Mouse (Mus musculus) liver, embryonic 14.5 days (tissue): ENCODE data around the gene Exph5. TPM values are rescaled to one million over a fixed set of nuclear protein-coding genes. Genes with fewer than 3 reads are reported as not detected.
A peak's percentile ranks its signal among the peaks of the same experiment; 100 is the strongest.

Source experiments
- ATAC-seq: fragments of 200-750 bp; cut with Nextera tagmentation; 2 replicates; pipeline ENCODE4 v1.8.0; 2017; ENCODE audit warnings: moderate number of reproducible peaks, mild to moderate bottlenecking, moderate library complexity; ENCODE audit not compliant: insufficient read depth
- DNase-seq, 3 experiments: peaks; one replicate each; pipeline ENCODE4 v3.0.0-alpha.2; 2012 to 2013; ENCODE audit warnings: low read depth in 3 of 3, low spot score in 3 of 3
- H3K27ac ChIP-seq: fragments of 300-500 bp; sonication (generic); 2 replicates; pipeline ENCODE4 v1.5.1; 2014; ENCODE audit warnings: moderate library complexity, mild to moderate bottlenecking, control low read depth, inconsistent platforms
- H3K27me3 ChIP-seq: fragments of 300-500 bp; sonication (generic); 2 replicates; pipeline ENCODE4 v1.6.1; 2014; ENCODE audit warnings: mild to moderate bottlenecking, low read length, moderate library complexity; ENCODE audit not compliant: control insufficient read depth, insufficient read depth
- H3K36me3 ChIP-seq: fragments of 300-500 bp; sonication (generic); replicated peaks from 2 replicates; pipeline ENCODE4 v1.6.1; 2014; ENCODE audit warnings: low read depth; ENCODE audit not compliant: control insufficient read depth, insufficient read depth
- H3K4me1 ChIP-seq, 2 experiments: fragments of 200-500 bp in 1 of 2; fragments of 300-500 bp in 1 of 2; sonication (generic) in 1 of 2; replicated peaks; 2 replicates each; pipeline ENCODE4 v1.6.1; 2012 to 2014; ENCODE audit warnings: antibody characterized with exemption in 1 of 2, inconsistent platforms in 1 of 2, low read length in 1 of 2; ENCODE audit not compliant: control insufficient read depth in 2 of 2, insufficient read depth in 2 of 2
- H3K4me2 ChIP-seq: fragments of 300-500 bp; sonication (generic); 2 replicates; pipeline ENCODE4 v1.6.1; 2014; ENCODE audit warnings: low read depth, mild to moderate bottlenecking, control low read depth, moderate library complexity
- H3K4me3 ChIP-seq, 2 experiments: fragments of 200-500 bp in 1 of 2; fragments of 300-500 bp in 1 of 2; sonication (generic) in 1 of 2; 2 replicates each; pipeline ENCODE4 v1.5.1; 2012 to 2014; ENCODE audit warnings: low read depth in 2 of 2, low read length in 2 of 2, mild to moderate bottlenecking in 2 of 2, control low read depth in 1 of 2, inconsistent platforms in 1 of 2, moderate library complexity in 1 of 2; ENCODE audit not compliant: insufficient read depth in 1 of 2
- H3K9ac ChIP-seq: fragments of 300-500 bp; sonication (generic); replicated peaks from 2 replicates; pipeline ENCODE4 v1.6.1; 2014; ENCODE audit warnings: mild to moderate bottlenecking, control low read depth, moderate library complexity
- H3K9me3 ChIP-seq: fragments of 300-500 bp; sonication (generic); 2 replicates; pipeline ENCODE4 v1.6.1; 2016; ENCODE audit warnings: low read length, mixed read lengths; ENCODE audit not compliant: control insufficient read depth
- CTCF ChIP-seq: IDR thresholded peaks from 2 replicates; pipeline ENCODE4 v1.5.1; 2016; ENCODE audit warnings: antibody characterized with exemption, low read depth, control low read depth
- EP300 ChIP-seq: IDR thresholded peaks from 2 replicates; pipeline ENCODE4 v1.6.1; 2016; ENCODE audit warnings: antibody characterized with exemption, low read depth
- WGBS: fragments of 180-500 bp; shearing (Covaris S2); extraction: QIAGEN DNeasy Blood & Tissue Kit; methylation state at CpG from one replicate; pipeline ENCODE4 v1.1.7; 2014; ENCODE audit not compliant: insufficient replicate concordance; 5-methylcytosine and 5-hydroxymethylcytosine counted together
- polyA plus RNA-seq, 2 experiments: library from polyadenylated mRNA; depleted of rRNA in 1 of 2; stranded (reverse) in 1 of 2; unstranded in 1 of 2; fragments of >200 nt; fragmentation: Nextera tagmentation in 1 of 2; extraction: Ambion mirVana in 1 of 2; gene quantifications; 2 replicates each; pipeline versions ENCODE4 v1.2.1 to v1.2.3; 2012 to 2014

Exph5 gene
- polyA plus RNA-seq, 2 experiments: 0.13 to 0.37 TPM

DNA sequence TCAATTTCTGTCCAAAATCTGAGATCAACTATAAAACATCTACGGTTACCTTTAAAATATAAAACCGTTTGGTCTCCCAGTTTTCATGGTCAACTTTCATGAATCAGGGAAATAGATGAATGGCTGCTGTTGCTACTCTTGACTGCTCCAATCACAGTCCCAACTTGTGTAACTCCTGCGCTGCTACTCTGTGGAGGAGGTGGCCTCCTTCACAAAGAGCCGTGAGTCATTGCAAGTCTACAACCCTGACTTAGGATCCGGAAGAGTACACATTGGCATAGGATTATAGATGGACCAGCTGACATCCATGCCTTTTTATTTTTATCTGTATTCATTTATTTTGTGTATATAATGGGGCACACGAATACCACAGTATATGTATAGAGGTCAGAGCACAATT is 50.4 kb downstream of the Exph5 start:
- TF ChIP-seq CTCF (no peak), EP300 (no peak)
- Histone ChIP-seq H3K27ac (no peak overlapping the region), H3K9me3 (no peaks in the 10 kb centered on the region), H3K4me1 (peaks cover 0 to 2% of the 10 kb centered on the region in 2 experiments; a peak in 1 of 4 replicates), H3K9ac (no peak overlapping the region), H3K36me3 (no peaks in the 10 kb centered on the region), H3K27me3 (no peaks in the 10 kb centered on the region), H3K4me3 (no peak overlapping the region), H3K4me2 (no peak overlapping the region)
- DNase-seq: no peak
- WGBS: 65% methylated on average over 6 of the region's 6 CpGs
- no peak for ATAC-seq

GRCm38 (mm10) chr9:53353161-53353560 is 51.7 kb downstream of the Exph5 start:
- Histone ChIP-seq H3K9ac (no peak overlapping the region), H3K4me3 (no peak overlapping the region), H3K4me1 (peaks cover 0 to 4% of the 10 kb centered on the region in 2 experiments; a peak in 1 of 4 replicates), H3K9me3 (no peaks in the 10 kb centered on the region), H3K4me2 (no peak overlapping the region), H3K36me3 (no peaks in the 10 kb centered on the region), H3K27ac (no peak overlapping the region), H3K27me3 (no peaks in the 10 kb centered on the region)
- no peak for ATAC-seq
- no peak for DNase-seq
- 72% methylated on average over 5 of the region's 5 CpGs for WGBS
- TF ChIP-seq CTCF (no peak), EP300 (no peak)

- TF ChIP-seq CTCF (no peak), EP300 (no peak)
- H3K27ac ChIP-seq: no peak overlapping the region; the same call in none of the 2 replicates
- no peak overlapping the region for H3K9ac ChIP-seq
- ATAC-seq (peak; percentile 75), DNase-seq (peak in 2 of 3 experiments; percentile 20 to 23)
- no peaks in the 10 kb centered on the region for H3K9me3 ChIP-seq
- no peaks in the 10 kb centered on the region for H3K36me3 ChIP-seq
- no peaks in the 10 kb centered on the region for H3K27me3 ChIP-seq
- H3K4me3 ChIP-seq: no peak overlapping the region; a peak in 1 of 4 replicates
- WGBS: 34% methylated on average over 14 of the region's 14 CpGs
- H3K4me2 ChIP-seq: peak overlapping the region; percentile 28
- H3K4me1 ChIP-seq: peaks cover 0 to 4% of the 10 kb centered on the region in 2 experiments; a peak in 1 of 4 replicates
Measured at GRCm38 (mm10) chr9:53356219-53357155, 55.0 kb downstream of the Exph5 start.

DNA sequence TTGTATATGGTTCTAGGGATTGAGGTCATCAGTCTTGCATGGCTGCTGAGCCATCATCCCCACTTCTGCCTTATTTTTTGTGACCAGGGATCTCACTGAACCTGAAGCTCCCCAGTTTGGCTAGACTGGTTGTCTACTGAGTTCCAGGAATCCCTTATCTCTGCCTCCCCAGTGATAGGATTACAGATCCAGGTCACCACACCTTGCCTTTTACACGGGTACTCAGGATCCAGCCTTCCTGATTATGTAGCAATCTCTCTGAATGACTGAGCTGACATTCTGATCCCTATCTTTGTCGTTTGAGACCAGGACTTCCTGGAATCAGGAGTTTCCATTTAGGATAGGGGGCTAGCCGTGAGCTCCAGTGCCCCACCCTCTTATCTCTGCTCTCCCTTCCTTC is 69.9 kb downstream of the Exph5 start:
- no peaks in the 10 kb centered on the region for H3K4me1 ChIP-seq
- no peak overlapping the region for H3K4me3 ChIP-seq
- H3K27me3 ChIP-seq: no peaks in the 10 kb centered on the region
- TF ChIP-seq CTCF (no peak), EP300 (no peak)
- ATAC-seq (no peak), DNase-seq (no peak)
- H3K36me3 ChIP-seq: no peaks in the 10 kb centered on the region
- no peak overlapping the region for H3K9ac ChIP-seq
- no peaks in the 10 kb centered on the region for H3K9me3 ChIP-seq
- H3K4me2 ChIP-seq: no peak overlapping the region
- H3K27ac ChIP-seq: no peak overlapping the region
- WGBS: 18% methylated on average over 3 of the region's 3 CpGs

GRCm38 (mm10) chr9:53375907-53376306 is 74.4 kb downstream of the Exph5 start:
- Histone ChIP-seq H3K36me3 (no peaks in the 10 kb centered on the region), H3K27ac (no peak overlapping the region), H3K9me3 (no peaks in the 10 kb centered on the region), H3K4me1 (0 out of 4 replicates have a peak, but pooled peaks cover 0 to 4% of the 10 kb centered on the region in 2 experiments), H3K4me2 (no peak overlapping the region), H3K9ac (no peak overlapping the region), H3K27me3 (no peaks in the 10 kb centered on the region), H3K4me3 (no peak overlapping the region)
- DNase-seq (no peak), ATAC-seq (no peak)
- 50% methylated on average over 4 of the region's 4 CpGs for WGBS
- TF ChIP-seq CTCF (peak; percentile 25; the same call in 1 of the 2 replicates), EP300 (no peak)
